28 mouse cellular contexts compared by ENCODE assay signal in genomic region chr10:115137016-115137415, GRCm38 (mm10). TPM values are rescaled to one million over a fixed set of nuclear protein-coding genes. Genes with fewer than 3 reads are reported as not detected.
DNase-seq lines count a peak whose midpoint lies in the region; ATAC-seq and TF ChIP-seq lines count a peak whose summit lies in the region.
"Had no signal": no experiment of that assay in that cellular context is flagged by ENCODE, and none has a peak within 500 bp of the region (broad histone marks: within the 10 kb centered on the region; RNA-seq: fewer than 3 reads in every experiment).

No protein-coding gene starts in this region.

- ATAC-seq in heart, postnatal 0 days (ENCODE audit: insufficient read depth, low read depth), result no peak; the same call in 1 of the 2 replicates
- no peak for ATAC-seq in lung, postnatal 0 days
- ATAC-seq: forebrain, embryonic 14.5 days; hindbrain, embryonic 16.5 days; midbrain, embryonic 16.5 days had no signal

- no peaks in the 10 kb centered on the region for H3K4me1 ChIP-seq in heart, postnatal 0 days (ENCODE audit: control insufficient read depth, insufficient read depth)
- H3K4me1 ChIP-seq in lung, postnatal 0 days (ENCODE audit: insufficient read depth, low read depth, low read length), result no peaks in the 10 kb centered on the region
- H3K4me1 ChIP-seq: hindbrain, embryonic 10.5 days; liver, embryonic 15.5 days; midbrain, embryonic 10.5 days; neural tube, embryonic 13.5 days; stomach, embryonic 15.5 days had no signal

- no peaks in the 10 kb centered on the region; the same call in none of the 2 replicates for H3K9me3 ChIP-seq in heart, postnatal 0 days (replicated peaks; ENCODE audit: control insufficient read depth, low read length)
- H3K9me3 ChIP-seq in lung, postnatal 0 days (ENCODE audit: low read length), result no peaks in the 10 kb centered on the region
- H3K9me3 ChIP-seq: hindbrain, embryonic 10.5 days; liver, embryonic 15.5 days; midbrain, embryonic 10.5 days; neural tube, embryonic 13.5 days; stomach, embryonic 15.5 days had no signal

- no peak for TF ChIP-seq EP300 in heart, postnatal 0 days (IDR thresholded peaks at IDR 0.05; ENCODE audit: low read depth)
- no peak for TF ChIP-seq EP300 in lung, postnatal 0 days (IDR thresholded peaks at IDR 0.05)

- TF ChIP-seq CTCF in heart, postnatal 0 days (IDR thresholded peaks at IDR 0.05; ENCODE audit: low read depth), result no peak
- TF ChIP-seq CTCF in lung, postnatal 0 days (IDR thresholded peaks at IDR 0.05), result no peak

- H3K9ac ChIP-seq in heart, postnatal 0 days (replicated peaks; ENCODE audit: low read depth, low read length), result no peak overlapping the region
- no peak overlapping the region for H3K9ac ChIP-seq in lung, postnatal 0 days (replicated peaks; ENCODE audit: low read depth)
- H3K9ac ChIP-seq: liver, embryonic 15.5 days; neural tube, embryonic 13.5 days; stomach, embryonic 15.5 days had no signal

- no peak overlapping the region for H3K4me2 ChIP-seq in heart, postnatal 0 days (ENCODE audit: low read depth, low read length)
- H3K4me2 ChIP-seq in lung, postnatal 0 days (replicated peaks; ENCODE audit: low read depth, low read length), result no peak overlapping the region
- H3K4me2 ChIP-seq: liver, embryonic 15.5 days; neural tube, embryonic 13.5 days; stomach, embryonic 15.5 days had no signal

- 36% methylated on average over 7 of the region's 7 CpGs for WGBS in heart, postnatal 0 days
- WGBS in lung, postnatal 0 days, result 57% methylated on average over 6 of the region's 7 CpGs

- H3K27me3 ChIP-seq in heart, postnatal 0 days (ENCODE audit: control insufficient read depth, insufficient read depth, low read length), result no peaks in the 10 kb centered on the region
- no peaks in the 10 kb centered on the region for H3K27me3 ChIP-seq in lung, postnatal 0 days (replicated peaks; ENCODE audit: insufficient read depth, low read length)
- H3K27me3 ChIP-seq: liver, embryonic 15.5 days; neural tube, embryonic 13.5 days; stomach, embryonic 15.5 days had no signal

- no peak overlapping the region for H3K4me3 ChIP-seq in heart, postnatal 0 days (ENCODE audit: low read depth, low read length)
- H3K4me3 ChIP-seq in lung, postnatal 0 days (ENCODE audit: low read depth, low read length), result no peak overlapping the region
- H3K4me3 ChIP-seq: gastrocnemius, adult 2 months; hindbrain, embryonic 10.5 days; left cerebral cortex, adult 2 months; liver, embryonic 15.5 days; midbrain, embryonic 10.5 days; myocyte; neural tube, embryonic 13.5 days; stomach, embryonic 15.5 days had no signal

- DNase-seq in adrenal gland, postnatal 10 days, result peak; percentile 59
- DNase-seq in adrenal gland, adult 18-20 months (ENCODE audit: low spot score in 2 of 2), result no peak
- DNase-seq in heart, postnatal 0 days (ENCODE audit: low spot score), result peak; percentile 18
- DNase-seq in heart, adult 11 months, result no peak
- peak; percentile 7 for DNase-seq in lung, postnatal 0 days (ENCODE audit: low spot score)
- DNase-seq in lung, postnatal 4 days, result no peak
- DNase-seq in adrenal gland, postnatal 36 days, result peak; percentile 5 to 21
- DNase-seq in layer of hippocampus, postnatal 10 days (ENCODE audit: low spot score in 2 of 2), result no peak
- DNase-seq: cerebellum, adult 2 months; gastrocnemius, adult 2 months; kidney, adult 11 months; kidney, postnatal 4 days; layer of hippocampus, adult 9-11 months; retina, postnatal 1 day; right cerebral cortex, postnatal 4 days; thymus, postnatal 25 days had no signal

- no peak overlapping the region for H3K27ac ChIP-seq in heart, postnatal 0 days (ENCODE audit: low read depth)
- H3K27ac ChIP-seq in lung, postnatal 0 days (ENCODE audit: low read length), result no peak overlapping the region
- H3K27ac ChIP-seq: gastrocnemius, adult 2 months; hindbrain, embryonic 10.5 days; left cerebral cortex, adult 2 months; liver, embryonic 15.5 days; midbrain, embryonic 10.5 days; neural tube, embryonic 13.5 days; stomach, embryonic 15.5 days had no signal

- no peaks in the 10 kb centered on the region for H3K36me3 ChIP-seq in heart, postnatal 0 days (replicated peaks; ENCODE audit: control insufficient read depth, insufficient read depth, low read length)
- H3K36me3 ChIP-seq in lung, postnatal 0 days (ENCODE audit: insufficient read depth, low read length), result no peaks in the 10 kb centered on the region
- H3K36me3 ChIP-seq: hindbrain, embryonic 10.5 days; liver, embryonic 15.5 days; midbrain, embryonic 10.5 days; neural tube, embryonic 13.5 days; stomach, embryonic 15.5 days had no signal

RNA-seq across cellular contexts. Expression of gene Tph2, which starts 47.8 kb away (rescaled TPM):
- total RNA-seq in adrenal gland, postnatal 10 days (2021), result not detected
- not detected for total RNA-seq in adrenal gland, adult 18-20 months (2021)
- not detected in 2 replicates for total RNA-seq in heart, postnatal 0 days (2014; rRNA removed; ENCODE audit: low replicate concordance)
- polyA plus RNA-seq in heart, postnatal 0 days (2015; fragmentation: Nextera tagmentation; extraction: Ambion mirVana), result 0.05 TPM in 2 replicates
- 0.05 and 0.08 TPM in 2 replicates for polyA plus RNA-seq in lung, postnatal 0 days (2015; fragmentation: Nextera tagmentation; extraction: Ambion mirVana)
- total RNA-seq in adrenal gland, postnatal 36 days (2021), result under 1 TPM in 1 of 2 experiments, not detected in 1; 0.10 TPM
- 1 to 10 TPM; 1.0 to 1.1 TPM for total RNA-seq in layer of hippocampus, postnatal 10 days (2021)
- total RNA-seq: gastrocnemius, adult 2 months; gastrocnemius, postnatal 4 days had no signal
- polyA plus RNA-seq: heart, embryonic 14.5 days; liver, embryonic 15.5 days had no signal

Comparison
In these comparisons a context has a peak if more than half of its experiments do, and no peak if none do; other contexts are left out.
1. DNase-seq: peak in adrenal gland, postnatal 10 days (single experiment), heart, postnatal 0 days (single experiment), lung, postnatal 0 days (single experiment) and adrenal gland, postnatal 36 days (2 of 2); none in adrenal gland, adult 18-20 months (0 of 2), heart, adult 11 months (single experiment), lung, postnatal 4 days (0 of 2) and layer of hippocampus, postnatal 10 days (0 of 2).